In the genomic region with DNA sequence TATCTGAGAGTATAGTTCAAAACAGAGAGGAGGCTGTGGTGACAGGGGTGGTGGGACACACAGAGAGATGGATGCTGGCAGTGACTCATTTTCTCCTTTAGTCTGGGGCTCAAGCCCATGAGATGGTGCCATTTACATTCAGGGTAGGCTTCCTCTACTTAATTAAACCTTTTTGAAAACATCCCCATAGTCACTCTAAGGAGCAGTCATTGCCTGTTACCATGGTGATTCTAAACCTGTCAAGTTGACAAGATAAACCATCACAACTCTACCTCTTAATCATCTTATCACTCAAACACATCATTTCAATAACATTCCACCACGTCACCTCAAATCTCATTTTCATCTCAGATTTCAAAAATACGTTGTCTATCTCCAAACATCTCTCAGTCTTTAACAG, we compare ENCODE assay signal across 23 mouse cellular contexts. TPM values are rescaled to one million over a fixed set of nuclear protein-coding genes. Genes with fewer than 3 reads are reported as not detected.
DNase-seq lines count a peak whose midpoint lies in the region; ATAC-seq lines count a peak whose summit lies in the region.
"Had no signal": no experiment of that assay in that cellular context is flagged by ENCODE, and none has a peak within 500 bp of the region (broad histone marks: within the 10 kb centered on the region; RNA-seq: fewer than 3 reads in every experiment).

No protein-coding gene starts in this region.

- peak; percentile 62 for ATAC-seq in forebrain, embryonic 16.5 days
- ATAC-seq in forebrain, embryonic 12.5 days (ENCODE audit: low FRiP score): no peak
- ATAC-seq in CD4-positive, CD25-positive, alpha-beta regulatory T cell, adult 4 months: peak; percentile 83
- no peak for ATAC-seq in midbrain, embryonic 15.5 days (replicated peaks)
- ATAC-seq: forebrain, embryonic 14.5 days had no signal

- H3K4me3 ChIP-seq in forebrain, embryonic 16.5 days (replicated peaks; ENCODE audit: low read length): no peak overlapping the region
- H3K4me3 ChIP-seq in forebrain, embryonic 12.5 days (replicated peaks): no peak overlapping the region
- H3K4me3 ChIP-seq in embryonic facial prominence, embryonic 10.5 days: no peak overlapping the region
- H3K4me3 ChIP-seq in midbrain, embryonic 15.5 days: no peak overlapping the region
- H3K4me3 ChIP-seq: embryonic facial prominence, embryonic 13.5 days; embryonic facial prominence, embryonic 15.5 days; erythroblast, embryonic 14.5 days; forebrain, embryonic 10.5 days had no signal

- no peaks in the 10 kb centered on the region for H3K36me3 ChIP-seq in forebrain, embryonic 16.5 days (ENCODE audit: control insufficient read depth, insufficient read depth)
- H3K36me3 ChIP-seq in forebrain, embryonic 12.5 days (replicated peaks): 0 out of 2 replicates have a peak, but pooled peaks cover 2% of the 10 kb centered on the region
- H3K36me3 ChIP-seq in embryonic facial prominence, embryonic 10.5 days (replicated peaks): peaks cover 19% of the 10 kb centered on the region; the same call in 1 of the 2 replicates
- H3K36me3 ChIP-seq in midbrain, embryonic 15.5 days (replicated peaks): no peaks in the 10 kb centered on the region

- DNase-seq in CD4-positive helper T cell, adult 2 months (ENCODE audit: low read depth, low spot score): peak; percentile 18
- peak; percentile 44 for DNase-seq in induced T-regulatory cell, adult 2 months (ENCODE audit: low read depth)
- no peak for DNase-seq in embryonic facial prominence, embryonic 10.5 days (ENCODE audit: low spot score)
- DNase-seq in right cerebral cortex, postnatal 10 days (ENCODE audit: low spot score in 2 of 2): no peak
- DNase-seq: adrenal gland, adult 8-10 months; adrenal gland, postnatal 14 days; adrenal gland, postnatal 36 days; B cell, adult 2 months; cerebellum, adult 11 months; cerebellum, adult 18-20 months; cerebellum, adult 8-10 months; cerebellum, adult 9-11 months; cerebellum, postnatal 14 days; cerebellum, postnatal 36 days had no signal

- no peak overlapping the region for H3K27ac ChIP-seq in forebrain, embryonic 16.5 days (ENCODE audit: low read length)
- H3K27ac ChIP-seq in forebrain, embryonic 12.5 days: no peak overlapping the region
- H3K27ac ChIP-seq in embryonic facial prominence, embryonic 10.5 days (replicated peaks): no peak overlapping the region
- H3K27ac ChIP-seq in midbrain, embryonic 15.5 days: no peak overlapping the region
- H3K27ac ChIP-seq: embryonic facial prominence, embryonic 13.5 days; embryonic facial prominence, embryonic 15.5 days; forebrain, embryonic 10.5 days had no signal

- no peak overlapping the region for H3K4me2 ChIP-seq in forebrain, embryonic 16.5 days (ENCODE audit: low read length)
- H3K4me2 ChIP-seq in forebrain, embryonic 12.5 days: no peak overlapping the region
- no peak overlapping the region for H3K4me2 ChIP-seq in midbrain, embryonic 15.5 days
- H3K4me2 ChIP-seq: embryonic facial prominence, embryonic 13.5 days; embryonic facial prominence, embryonic 15.5 days had no signal

- no peaks in the 10 kb centered on the region for H3K4me1 ChIP-seq in forebrain, embryonic 16.5 days (replicated peaks; ENCODE audit: control insufficient read depth, insufficient read depth, low read length)
- no peaks in the 10 kb centered on the region for H3K4me1 ChIP-seq in forebrain, embryonic 12.5 days
- peaks cover 16% of the 10 kb centered on the region for H3K4me1 ChIP-seq in embryonic facial prominence, embryonic 10.5 days
- H3K4me1 ChIP-seq in midbrain, embryonic 15.5 days: no peaks in the 10 kb centered on the region

- H3K9me3 ChIP-seq in forebrain, embryonic 16.5 days (ENCODE audit: control insufficient read depth, low read length): no peaks in the 10 kb centered on the region
- H3K9me3 ChIP-seq in forebrain, embryonic 12.5 days: no peaks in the 10 kb centered on the region
- no peaks in the 10 kb centered on the region for H3K9me3 ChIP-seq in embryonic facial prominence, embryonic 10.5 days
- no peaks in the 10 kb centered on the region for H3K9me3 ChIP-seq in midbrain, embryonic 15.5 days
- H3K9me3 ChIP-seq: embryonic facial prominence, embryonic 13.5 days; embryonic facial prominence, embryonic 15.5 days; forebrain, embryonic 10.5 days had no signal

- H3K9ac ChIP-seq in forebrain, embryonic 16.5 days (replicated peaks; ENCODE audit: low read depth, low read length): no peak overlapping the region
- no peak overlapping the region for H3K9ac ChIP-seq in forebrain, embryonic 12.5 days
- no peak overlapping the region for H3K9ac ChIP-seq in midbrain, embryonic 15.5 days
- H3K9ac ChIP-seq: embryonic facial prominence, embryonic 13.5 days; embryonic facial prominence, embryonic 15.5 days had no signal

- H3K27me3 ChIP-seq in forebrain, embryonic 16.5 days (replicated peaks; ENCODE audit: control insufficient read depth, insufficient read depth, low read length): no peaks in the 10 kb centered on the region
- H3K27me3 ChIP-seq in forebrain, embryonic 12.5 days: no peaks in the 10 kb centered on the region
- no peaks in the 10 kb centered on the region for H3K27me3 ChIP-seq in embryonic facial prominence, embryonic 10.5 days (replicated peaks; ENCODE audit: low read depth, poor library complexity, severe bottlenecking)
- H3K27me3 ChIP-seq in midbrain, embryonic 15.5 days (replicated peaks): no peaks in the 10 kb centered on the region
- H3K27me3 ChIP-seq: embryonic facial prominence, embryonic 13.5 days; embryonic facial prominence, embryonic 15.5 days had no signal

- 76% methylated on average over 2 of the region's 2 CpGs for WGBS in forebrain, embryonic 16.5 days
- WGBS in forebrain, embryonic 12.5 days: 85% methylated on average over 2 of the region's 2 CpGs
- 80% methylated on average over 2 of the region's 2 CpGs for WGBS in embryonic facial prominence, embryonic 10.5 days
- 80% methylated on average over 2 of the region's 2 CpGs for WGBS in midbrain, embryonic 15.5 days

RNA-seq across cellular contexts. Expression of gene Jmjd7, which starts 23.3 kb away (rescaled TPM):
- 16.2 and 17.4 TPM in 2 replicates for polyA plus RNA-seq in forebrain, embryonic 16.5 days (2015; fragmentation: Nextera tagmentation; extraction: Ambion mirVana)
- 19.3 and 20.2 TPM in 2 replicates for polyA plus RNA-seq in forebrain, embryonic 12.5 days (2016; fragmentation: Nextera tagmentation; extraction: Ambion mirVana)
- 10 to 100 TPM; 24.3 to 28.4 TPM for polyA plus RNA-seq in CD4-positive, CD25-positive, alpha-beta regulatory T cell, adult 4 months (2017; shearing (Covaris generic))
- polyA plus RNA-seq in embryonic facial prominence, embryonic 10.5 days (2016; fragmentation: Nextera tagmentation; extraction: Ambion mirVana): 20.4 and 20.6 TPM in 2 replicates
- polyA plus RNA-seq in midbrain, embryonic 15.5 days (2015; fragmentation: Nextera tagmentation; extraction: Ambion mirVana): 21.9 and 22.6 TPM in 2 replicates

RNA-seq across cellular contexts. Expression of gene Gm28042, which starts 23.3 kb away (rescaled TPM):
- 4.6 and 7.2 TPM in 2 replicates for polyA plus RNA-seq in forebrain, embryonic 16.5 days (2015; fragmentation: Nextera tagmentation; extraction: Ambion mirVana)
- polyA plus RNA-seq in forebrain, embryonic 12.5 days (2016; fragmentation: Nextera tagmentation; extraction: Ambion mirVana): 6.9 and 7.3 TPM in 2 replicates
- 1 to 10 TPM; 2.5 to 2.9 TPM for polyA plus RNA-seq in CD4-positive, CD25-positive, alpha-beta regulatory T cell, adult 4 months (2017; shearing (Covaris generic))
- polyA plus RNA-seq in embryonic facial prominence, embryonic 10.5 days (2016; fragmentation: Nextera tagmentation; extraction: Ambion mirVana): 5.6 and 6.2 TPM in 2 replicates
- 6.0 and 7.2 TPM in 2 replicates for polyA plus RNA-seq in midbrain, embryonic 15.5 days (2015; fragmentation: Nextera tagmentation; extraction: Ambion mirVana)

RNA-seq across cellular contexts. Expression of gene Pla2g4b, which starts 29.2 kb away (rescaled TPM):
- 2.4 and 4.0 TPM in 2 replicates for polyA plus RNA-seq in forebrain, embryonic 16.5 days (2015; fragmentation: Nextera tagmentation; extraction: Ambion mirVana)
- polyA plus RNA-seq in forebrain, embryonic 12.5 days (2016; fragmentation: Nextera tagmentation; extraction: Ambion mirVana): 3.4 and 3.6 TPM in 2 replicates
- 1 to 10 TPM; 1.3 to 2.2 TPM for polyA plus RNA-seq in CD4-positive, CD25-positive, alpha-beta regulatory T cell, adult 4 months (2017; shearing (Covaris generic))
- polyA plus RNA-seq in embryonic facial prominence, embryonic 10.5 days (2016; fragmentation: Nextera tagmentation; extraction: Ambion mirVana): 1.8 and 2.8 TPM in 2 replicates
- 3.9 and 4.6 TPM in 2 replicates for polyA plus RNA-seq in midbrain, embryonic 15.5 days (2015; fragmentation: Nextera tagmentation; extraction: Ambion mirVana)

RNA-seq across cellular contexts. Expression of gene Mapkbp1, which starts 31.5 kb away (rescaled TPM):
- polyA plus RNA-seq in forebrain, embryonic 16.5 days (2015; fragmentation: Nextera tagmentation; extraction: Ambion mirVana): 4.9 and 5.8 TPM in 2 replicates
- 4.6 and 5.3 TPM in 2 replicates for polyA plus RNA-seq in forebrain, embryonic 12.5 days (2016; fragmentation: Nextera tagmentation; extraction: Ambion mirVana)
- 1 to 10 TPM; 2.4 to 2.9 TPM for polyA plus RNA-seq in CD4-positive, CD25-positive, alpha-beta regulatory T cell, adult 4 months (2017; shearing (Covaris generic))
- 3.5 and 4.0 TPM in 2 replicates for polyA plus RNA-seq in embryonic facial prominence, embryonic 10.5 days (2016; fragmentation: Nextera tagmentation; extraction: Ambion mirVana)
- 9.7 and 9.9 TPM in 2 replicates for polyA plus RNA-seq in midbrain, embryonic 15.5 days (2015; fragmentation: Nextera tagmentation; extraction: Ambion mirVana)

Comparison
In these comparisons a context has a peak if more than half of its experiments do, and no peak if none do; other contexts are left out.
1. ATAC-seq: peak in forebrain, embryonic 16.5 days (single experiment) and CD4-positive, CD25-positive, alpha-beta regulatory T cell, adult 4 months (single experiment); none in forebrain, embryonic 12.5 days (single experiment) and midbrain, embryonic 15.5 days (single experiment).
2. DNase-seq: peak in CD4-positive helper T cell, adult 2 months (single experiment) and induced T-regulatory cell, adult 2 months (single experiment); none in embryonic facial prominence, embryonic 10.5 days (single experiment) and right cerebral cortex, postnatal 10 days (0 of 2).